Mouse (Mus musculus) G1E-ER4 (cell line): Measurements from ENCODE around the gene Pycr1. TPM values are rescaled to one million over a fixed set of nuclear protein-coding genes. Genes with fewer than 3 reads are reported as not detected.

Experiments used
- GATA1 ChIP-seq: IDR thresholded peaks from one replicate; pipeline ENCODE4 v1.8.0; 2012; ENCODE audit warnings: low read length, inconsistent platforms
- polyA plus RNA-seq: library from polyadenylated mRNA; stranded (reverse); fragments of >175 nt; gene quantifications from 2 replicates; pipeline ENCODE4 v1.2.3, GENCODE M21; 2012

The Pycr1 gene
- polyA plus RNA-seq, 1 experiment, result 1.8 TPM

GRCm38 (mm10) chr11:120622805-120623204, 20.8 kb downstream of the Pycr1 start:
- no peak for TF ChIP-seq GATA1

DNA sequence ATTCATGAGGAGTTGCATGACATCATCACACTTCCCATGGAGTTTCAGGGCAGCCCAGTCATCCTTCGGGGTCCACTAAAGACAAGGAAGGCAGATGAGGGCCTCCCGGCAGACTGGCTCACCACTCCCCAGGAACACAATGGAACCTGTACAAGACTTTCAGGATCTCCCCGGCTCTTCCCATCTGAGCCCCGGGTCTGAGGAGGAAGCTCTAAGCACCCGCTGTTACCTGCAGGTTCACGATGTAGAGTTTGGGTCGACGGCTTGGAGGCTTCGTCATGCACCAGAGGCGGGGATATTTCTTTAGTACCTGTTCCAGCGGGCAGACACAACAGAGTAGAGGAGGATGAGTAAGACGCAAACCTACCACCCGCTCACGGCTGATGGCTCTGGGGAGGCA, 23.4 kb downstream of the Pycr1 start:
- TF ChIP-seq GATA1, result no peak

DNA sequence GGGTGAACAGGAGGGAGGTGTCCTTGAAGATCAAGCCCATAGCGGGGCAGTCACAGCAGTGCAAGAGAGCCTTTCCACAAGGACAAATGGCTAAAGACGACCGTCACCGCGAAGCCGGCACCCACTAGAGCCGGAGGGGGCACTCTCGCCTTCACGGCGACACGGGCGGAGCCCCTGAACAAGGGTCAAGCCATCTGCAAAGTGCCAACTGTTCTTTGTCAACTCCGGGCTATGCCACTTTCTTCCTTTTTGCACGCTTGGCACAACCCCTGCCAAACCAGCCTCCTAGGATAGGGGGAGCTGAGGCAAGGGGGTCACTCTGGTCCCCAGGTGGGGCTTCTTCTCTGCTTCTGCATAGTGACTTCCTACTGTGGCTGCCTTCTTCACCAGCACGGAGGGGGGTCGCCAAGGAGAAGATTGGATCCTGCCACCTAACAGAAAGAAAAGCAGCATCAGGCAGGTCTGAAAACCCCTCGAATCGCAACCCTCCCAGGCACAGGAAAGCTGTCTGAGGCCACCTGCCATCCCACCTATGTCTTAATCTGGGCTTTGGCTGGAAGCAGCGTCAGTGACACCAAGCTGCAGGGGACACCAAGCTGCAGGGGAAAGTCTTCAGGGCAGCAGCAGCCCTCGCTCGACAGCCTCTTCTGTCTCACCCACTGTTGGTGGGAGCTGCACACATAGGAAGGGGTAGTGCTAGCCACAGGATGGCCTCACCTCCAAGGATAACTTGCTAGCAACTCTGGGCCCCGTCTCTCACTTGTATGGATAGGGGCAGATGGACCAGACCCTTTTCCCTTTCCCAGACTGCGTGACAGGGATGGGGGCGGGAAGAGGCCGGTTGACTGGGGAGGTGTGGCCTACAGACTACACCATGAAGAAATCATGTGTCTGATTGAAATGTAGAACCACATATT, 24.7 kb downstream of the Pycr1 start:
- no peak for TF ChIP-seq GATA1

DNA sequence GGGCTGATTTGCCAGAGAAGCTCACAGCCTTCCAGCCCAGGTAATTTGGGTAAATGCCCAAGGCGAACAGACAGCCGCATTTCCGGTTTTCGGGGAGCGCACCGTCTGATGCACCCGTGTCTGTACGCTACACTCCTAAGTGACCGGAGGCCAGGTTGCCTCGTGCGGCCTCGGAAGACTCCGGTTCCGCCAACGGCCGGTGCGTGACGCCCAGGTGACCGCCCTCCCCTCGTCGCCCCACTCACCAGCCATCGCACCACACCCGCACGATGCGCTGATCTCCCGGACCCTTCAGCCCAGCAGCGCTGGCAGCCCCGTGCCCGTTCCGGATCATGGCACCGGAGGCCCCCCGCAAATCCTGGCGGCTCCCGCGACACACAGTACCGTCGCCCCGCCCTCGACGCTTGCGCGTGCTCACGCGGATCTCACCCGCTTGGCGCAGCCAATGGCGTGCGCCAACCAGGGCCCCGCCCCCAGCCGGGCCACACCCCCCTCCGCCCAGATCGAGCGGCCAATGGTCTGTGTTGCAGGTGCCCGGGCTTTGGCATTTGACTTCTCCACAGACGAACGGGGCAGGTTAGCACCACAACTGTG, 26.0 kb downstream of the Pycr1 start, which contains the start of gene Pcyt2:
Gene Pcyt2, minus strand, starts transcription at position 418 of the 594 bp plus-strand sequence.
- TF ChIP-seq GATA1, result no peak

GRCm38 (mm10) chr11:120616617-120617294, 26.8 kb downstream of the Pycr1 start:
- no peak for TF ChIP-seq GATA1

- no peak for TF ChIP-seq GATA1
Observed at GRCm38 (mm10) chr11:120615606-120616203, 27.9 kb downstream of the Pycr1 start.

DNA sequence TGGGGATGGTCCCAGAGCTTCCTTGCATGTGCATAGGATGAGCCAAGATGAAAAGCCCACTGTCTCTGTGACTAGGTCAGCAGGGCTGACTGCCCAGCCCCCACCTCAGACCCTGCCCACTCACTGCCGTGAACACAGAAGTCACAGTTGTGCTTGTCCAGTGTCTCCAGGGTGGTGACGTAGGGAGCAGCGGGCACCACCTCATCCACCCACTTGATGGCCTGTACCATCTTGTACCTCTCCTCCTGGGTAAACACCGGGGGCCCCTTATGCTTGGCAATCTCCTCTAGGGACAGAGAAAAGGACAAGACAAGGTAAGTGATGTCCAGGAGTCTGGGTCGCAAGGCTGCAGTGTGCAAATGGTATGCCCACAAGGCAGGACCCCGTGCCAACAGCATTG, 28.4 kb downstream of the Pycr1 start:
- TF ChIP-seq GATA1, result no peak

- TF ChIP-seq GATA1, result no peak
Observed at GRCm38 (mm10) chr11:120613976-120614375, 29.6 kb downstream of the Pycr1 start.

- TF ChIP-seq GATA1, result no peak
Observed at GRCm38 (mm10) chr11:120613481-120613972, 30.0 kb downstream of the Pycr1 start.

DNA sequence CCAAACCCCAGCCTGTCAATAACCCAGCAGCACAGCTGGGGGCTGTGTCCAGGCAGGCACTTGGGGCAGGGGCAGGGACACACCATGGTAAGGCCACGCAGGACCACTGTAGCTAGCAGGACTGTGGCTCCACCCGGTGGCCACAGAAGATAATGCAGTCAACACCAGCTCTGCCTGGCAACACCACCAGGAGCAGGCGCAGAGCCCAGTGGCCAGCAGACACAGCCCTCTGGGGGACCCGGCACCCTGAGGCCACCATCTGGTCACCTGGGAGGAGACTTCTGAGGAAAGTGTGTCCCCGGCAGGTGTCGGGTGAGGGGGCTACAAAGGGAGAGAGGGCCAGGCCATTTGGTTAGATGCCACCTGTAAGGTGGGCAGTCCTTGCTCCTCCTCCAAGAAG, 30.8 kb downstream of the Pycr1 start:
- TF ChIP-seq GATA1, result no peak

DNA sequence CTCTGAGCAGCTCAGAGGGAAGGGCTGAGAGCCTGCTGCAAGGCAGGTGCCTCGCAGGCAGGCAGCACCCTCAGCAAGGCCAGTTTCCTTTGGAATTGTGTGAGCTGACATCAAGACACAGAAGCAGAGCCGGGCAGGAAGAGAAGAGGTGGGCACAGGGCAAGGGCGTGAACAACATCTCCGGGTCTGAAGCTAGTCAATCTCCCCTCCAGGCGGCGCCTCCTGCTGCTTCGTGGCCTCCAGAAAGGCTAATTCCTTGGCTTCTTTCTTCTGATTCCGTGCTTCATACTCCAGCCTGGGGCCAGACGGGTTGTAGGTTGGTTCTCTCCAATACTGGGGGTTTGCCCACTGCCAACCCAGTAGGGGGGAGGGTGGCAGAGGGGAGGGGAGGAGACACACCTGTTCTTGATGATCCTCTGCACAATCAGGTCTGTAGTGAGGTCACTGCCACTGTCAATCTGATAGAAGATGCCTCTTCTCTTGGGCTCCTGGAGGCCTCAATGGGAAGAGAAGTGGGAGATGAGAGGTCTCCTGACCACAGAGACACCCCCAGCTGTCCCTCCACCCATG, 33.0 kb downstream of the Pycr1 start:
- TF ChIP-seq GATA1, result no peak

DNA sequence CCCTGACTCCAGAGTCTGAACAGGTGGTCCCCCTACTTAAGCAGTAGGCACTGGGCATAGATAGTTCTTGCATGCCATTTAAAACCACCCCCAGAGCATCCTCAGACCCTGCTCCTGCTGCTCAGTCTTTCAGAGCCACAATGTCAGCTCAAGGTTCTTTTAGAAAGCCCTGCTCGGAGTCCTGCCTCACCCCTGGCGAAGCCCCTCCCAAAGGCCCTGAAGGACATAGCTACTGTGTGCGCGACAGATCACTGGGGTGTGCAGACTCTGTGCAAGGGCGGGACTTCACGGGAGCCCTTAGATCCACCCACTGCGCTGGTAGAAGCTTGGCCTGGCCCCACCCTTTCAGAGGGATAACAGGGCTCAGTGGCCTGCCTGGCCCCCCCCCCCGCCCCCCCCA, 34.3 kb downstream of the Pycr1 start:
- no peak for TF ChIP-seq GATA1

- no peak for TF ChIP-seq GATA1
Observed at GRCm38 (mm10) chr11:120608241-120609034, 35.1 kb downstream of the Pycr1 start, which contains the start of gene Npb. Gene Npb (plus strand): TSS chr11:120608477.

- no peak for TF ChIP-seq GATA1
Observed at GRCm38 (mm10) chr11:120606764-120607163, 36.8 kb downstream of the Pycr1 start.
